13 mouse cellular contexts compared by ENCODE assay signal in genomic region chr10:93647655-93648561, GRCm38 (mm10). TPM values are rescaled to one million over a fixed set of nuclear protein-coding genes. Genes with fewer than 3 reads are reported as not detected.
DNase-seq lines count a peak whose midpoint lies in the region; ATAC-seq and TF ChIP-seq lines count a peak whose summit lies in the region.
"Had no signal": no experiment of that assay in that cellular context is flagged by ENCODE, and none has a peak within 500 bp of the region (broad histone marks: within the 10 kb centered on the region; RNA-seq: fewer than 3 reads in every experiment).

No protein-coding gene starts in this region.

- no peak overlapping the region for H3K4me2 ChIP-seq in lung, embryonic 14.5 days
- no peak overlapping the region for H3K4me2 ChIP-seq in lung, postnatal 0 days (replicated peaks; ENCODE audit: low read depth, low read length)
- peak overlapping the region; percentile 42 for H3K4me2 ChIP-seq in heart, embryonic 14.5 days (ENCODE audit: low read length)
- no peak overlapping the region for H3K4me2 ChIP-seq in liver, embryonic 15.5 days
- H3K4me2 ChIP-seq: embryonic facial prominence, embryonic 15.5 days had no signal

- TF ChIP-seq POLR2A in bone marrow, adult 2 months (IDR thresholded peaks at IDR 0.05; ENCODE audit: borderline replicate concordance, control insufficient read depth, low read depth, low read length), result no peak

- ATAC-seq in lung, embryonic 14.5 days (ENCODE audit: insufficient read depth), result peak; percentile 24; the same call in 1 of the 2 replicates
- no peak for ATAC-seq in lung, postnatal 0 days
- ATAC-seq in heart, embryonic 14.5 days (ENCODE audit: insufficient number of reproducible peaks, insufficient read depth, low FRiP score, low read depth), result peak; percentile 94
- ATAC-seq in liver, embryonic 15.5 days (ENCODE audit: insufficient read depth), result peak; percentile 77
- ATAC-seq in activated CD4-positive, CD25-positive, alpha-beta regulatory T cell, adult 4 months, result no peak

- H3K9me3 ChIP-seq in lung, embryonic 14.5 days (ENCODE audit: low read depth, low read length), result no peaks in the 10 kb centered on the region
- H3K9me3 ChIP-seq in lung, postnatal 0 days (ENCODE audit: low read length), result no peaks in the 10 kb centered on the region
- H3K9me3 ChIP-seq in heart, embryonic 14.5 days (ENCODE audit: control insufficient read depth, low read length), result no peaks in the 10 kb centered on the region
- H3K9me3 ChIP-seq in liver, embryonic 15.5 days (replicated peaks), result no peaks in the 10 kb centered on the region
- H3K9me3 ChIP-seq: embryonic facial prominence, embryonic 15.5 days; midbrain, embryonic 10.5 days had no signal

- 56% methylated on average over 10 of the region's 10 CpGs for WGBS in lung, embryonic 14.5 days
- 56% methylated on average over 10 of the region's 10 CpGs for WGBS in lung, postnatal 0 days
- 67% methylated on average over 10 of the region's 10 CpGs for WGBS in bone marrow, adult 2 months
- 12% methylated on average over 10 of the region's 10 CpGs for WGBS in heart, embryonic 14.5 days
- 61% methylated on average over 10 of the region's 10 CpGs for WGBS in liver, embryonic 15.5 days (ENCODE audit: insufficient replicate concordance)

- no peak overlapping the region for H3K27ac ChIP-seq in lung, embryonic 14.5 days (ENCODE audit: low read depth)
- no peak overlapping the region for H3K27ac ChIP-seq in lung, postnatal 0 days (ENCODE audit: low read length)
- peak overlapping the region; percentile 87 for H3K27ac ChIP-seq in bone marrow, adult 2 months (ENCODE audit: control insufficient read depth, insufficient read depth, low read depth, low read length, poor library complexity)
- peak overlapping the region; percentile 70 to 77 for H3K27ac ChIP-seq in heart, embryonic 14.5 days (replicated peaks in 1 of 2; ENCODE audit: control insufficient read depth in 1 of 2, insufficient read depth in 1 of 2, low read depth in 2 of 2, low read length in 2 of 2)
- H3K27ac ChIP-seq in liver, embryonic 15.5 days (replicated peaks), result peak overlapping the region; percentile 56; the same call in 1 of the 2 replicates
- H3K27ac ChIP-seq: embryonic facial prominence, embryonic 15.5 days; midbrain, embryonic 10.5 days had no signal

- H3K27me3 ChIP-seq in lung, embryonic 14.5 days (ENCODE audit: insufficient read depth, low read length), result peaks cover 19% of the 10 kb centered on the region; the same call in 1 of the 2 replicates
- H3K27me3 ChIP-seq in lung, postnatal 0 days (replicated peaks; ENCODE audit: insufficient read depth, low read length), result no peaks in the 10 kb centered on the region
- H3K27me3 ChIP-seq in heart, embryonic 14.5 days (ENCODE audit: control insufficient read depth, insufficient read depth, low read length), result peaks cover 57% of the 10 kb centered on the region
- H3K27me3 ChIP-seq in liver, embryonic 15.5 days, result peaks cover 6% of the 10 kb centered on the region

- no peak overlapping the region for H3K9ac ChIP-seq in lung, embryonic 14.5 days
- no peak overlapping the region for H3K9ac ChIP-seq in lung, postnatal 0 days (replicated peaks; ENCODE audit: low read depth)
- H3K9ac ChIP-seq in heart, embryonic 14.5 days (ENCODE audit: low read length), result no peak overlapping the region
- H3K9ac ChIP-seq in liver, embryonic 15.5 days, result no peak overlapping the region
- H3K9ac ChIP-seq: embryonic facial prominence, embryonic 15.5 days had no signal

- no peak for TF ChIP-seq EP300 in lung, postnatal 0 days (IDR thresholded peaks at IDR 0.05)

- DNase-seq in lung, embryonic 14.5 days, result peak; percentile 50
- no peak for DNase-seq in lung, postnatal 0 days (ENCODE audit: low spot score)
- DNase-seq in B cell, adult 2 months, result no peak
- no peak for DNase-seq in urinary bladder, adult 18-20 months (ENCODE audit: low spot score in 2 of 2)
- DNase-seq: cerebellum, adult 8-10 months; right cerebral cortex, postnatal 25 days; thymus, adult 18-20 months had no signal

- H3K4me1 ChIP-seq in lung, embryonic 14.5 days (ENCODE audit: insufficient read depth), result no peaks in the 10 kb centered on the region
- no peaks in the 10 kb centered on the region for H3K4me1 ChIP-seq in lung, postnatal 0 days (ENCODE audit: insufficient read depth, low read depth, low read length)
- H3K4me1 ChIP-seq in bone marrow, adult 2 months (ENCODE audit: control insufficient read depth, insufficient read depth, low read length), result peaks cover 3% of the 10 kb centered on the region
- H3K4me1 ChIP-seq in heart, embryonic 14.5 days (ENCODE audit: control insufficient read depth in 2 of 2, insufficient read depth in 2 of 2, low read length in 2 of 2), result peaks cover 9 to 32% of the 10 kb centered on the region in 2 experiments
- peaks cover 45% of the 10 kb centered on the region for H3K4me1 ChIP-seq in liver, embryonic 15.5 days (replicated peaks)
- H3K4me1 ChIP-seq: embryonic facial prominence, embryonic 15.5 days had no signal

- no peaks in the 10 kb centered on the region for H3K36me3 ChIP-seq in lung, embryonic 14.5 days (ENCODE audit: insufficient read depth)
- H3K36me3 ChIP-seq in lung, postnatal 0 days (ENCODE audit: insufficient read depth, low read length), result no peaks in the 10 kb centered on the region
- peaks cover 22% of the 10 kb centered on the region; the same call in 1 of the 2 replicates for H3K36me3 ChIP-seq in heart, embryonic 14.5 days (ENCODE audit: control insufficient read depth, insufficient read depth, low read length)
- H3K36me3 ChIP-seq in liver, embryonic 15.5 days (replicated peaks), result no peaks in the 10 kb centered on the region
- H3K36me3 ChIP-seq: embryonic facial prominence, embryonic 15.5 days had no signal

- no peak for TF ChIP-seq CTCF in lung, embryonic 14.5 days (IDR thresholded peaks at IDR 0.05; ENCODE audit: low read depth)
- TF ChIP-seq CTCF in lung, postnatal 0 days (IDR thresholded peaks at IDR 0.05), result no peak
- TF ChIP-seq CTCF in bone marrow, adult 2 months (IDR thresholded peaks at IDR 0.05; ENCODE audit: control insufficient read depth, insufficient read depth, low read length), result no peak

- no peak overlapping the region for H3K4me3 ChIP-seq in lung, embryonic 14.5 days (ENCODE audit: low read depth, low read length)
- no peak overlapping the region for H3K4me3 ChIP-seq in lung, postnatal 0 days (ENCODE audit: low read depth, low read length)
- H3K4me3 ChIP-seq in bone marrow, adult 2 months (replicated peaks; ENCODE audit: control insufficient read depth, low read depth, low read length), result no peak overlapping the region
- H3K4me3 ChIP-seq in heart, embryonic 14.5 days (ENCODE audit: control insufficient read depth in 1 of 2, insufficient read depth in 1 of 2, low read depth in 1 of 2, low read length in 2 of 2), result no peak overlapping the region
- no peak overlapping the region for H3K4me3 ChIP-seq in liver, embryonic 15.5 days (replicated peaks)
- H3K4me3 ChIP-seq: embryonic facial prominence, embryonic 15.5 days; midbrain, embryonic 10.5 days had no signal

RNA-seq across cellular contexts. Expression of gene Ntn4, which starts 7.4 kb away (rescaled TPM):
- 0.76 and 0.92 TPM in 2 replicates for polyA plus RNA-seq in lung, embryonic 14.5 days (2014; fragmentation: Nextera tagmentation; extraction: Ambion mirVana)
- 1.3 and 1.4 TPM in 2 replicates for polyA plus RNA-seq in lung, postnatal 0 days (2015; fragmentation: Nextera tagmentation; extraction: Ambion mirVana)
- 3.0 and 3.7 TPM in 2 replicates for polyA plus RNA-seq in bone marrow, adult 2 months (2011; ENCODE audit: insufficient read depth, insufficient read length, low replicate concordance, missing spikeins)
- 3.1 and 3.2 TPM in 2 replicates for polyA plus RNA-seq in heart, embryonic 14.5 days (2014; fragmentation: Nextera tagmentation; extraction: Ambion mirVana)
- polyA plus RNA-seq in liver, embryonic 15.5 days (2015; fragmentation: Nextera tagmentation; extraction: Ambion mirVana), result 0.07 and 0.09 TPM in 2 replicates
- polyA plus RNA-seq in activated CD4-positive, CD25-positive, alpha-beta regulatory T cell, adult 4 months (2017; shearing (Covaris generic)), result 1 to 10 TPM in 1 of 2 experiments, under 1 TPM in 1; 0.24 to 1.4 TPM

RNA-seq across cellular contexts. Expression of gene Snrpf, which starts 58.4 kb away (rescaled TPM):
- 148 and 155 TPM in 2 replicates for polyA plus RNA-seq in lung, embryonic 14.5 days (2014; fragmentation: Nextera tagmentation; extraction: Ambion mirVana)
- 46.1 and 58.7 TPM in 2 replicates for polyA plus RNA-seq in lung, postnatal 0 days (2015; fragmentation: Nextera tagmentation; extraction: Ambion mirVana)
- 56.3 and 79.1 TPM in 2 replicates for polyA plus RNA-seq in bone marrow, adult 2 months (2011; ENCODE audit: insufficient read depth, insufficient read length, low replicate concordance, missing spikeins)
- 77.0 and 77.4 TPM in 2 replicates for polyA plus RNA-seq in heart, embryonic 14.5 days (2014; fragmentation: Nextera tagmentation; extraction: Ambion mirVana)
- 50.1 and 55.2 TPM in 2 replicates for polyA plus RNA-seq in liver, embryonic 15.5 days (2015; fragmentation: Nextera tagmentation; extraction: Ambion mirVana)
- polyA plus RNA-seq in activated CD4-positive, CD25-positive, alpha-beta regulatory T cell, adult 4 months (2017; shearing (Covaris generic)), result 10 to 100 TPM; 60.9 to 86.3 TPM

Comparison
In these comparisons a context has a peak if more than half of its experiments do, and no peak if none do; other contexts are left out.
1. ATAC-seq: peak in lung, embryonic 14.5 days (single experiment), heart, embryonic 14.5 days (single experiment) and liver, embryonic 15.5 days (single experiment); none in lung, postnatal 0 days (single experiment) and activated CD4-positive, CD25-positive, alpha-beta regulatory T cell, adult 4 months (single experiment).
2. H3K27ac ChIP-seq: peak in bone marrow, adult 2 months (single experiment), heart, embryonic 14.5 days (2 of 2) and liver, embryonic 15.5 days (single experiment); none in lung, embryonic 14.5 days (single experiment) and lung, postnatal 0 days (single experiment).